Mouse (Mus musculus): ENCODE measurements around the gene Plxnb2. TPM values are rescaled to one million over a fixed set of nuclear protein-coding genes. Genes with fewer than 3 reads are reported as not detected.

Gene Plxnb2
- total RNA-seq, 2 experiments from 2014 or later = 100 TPM

DNA sequence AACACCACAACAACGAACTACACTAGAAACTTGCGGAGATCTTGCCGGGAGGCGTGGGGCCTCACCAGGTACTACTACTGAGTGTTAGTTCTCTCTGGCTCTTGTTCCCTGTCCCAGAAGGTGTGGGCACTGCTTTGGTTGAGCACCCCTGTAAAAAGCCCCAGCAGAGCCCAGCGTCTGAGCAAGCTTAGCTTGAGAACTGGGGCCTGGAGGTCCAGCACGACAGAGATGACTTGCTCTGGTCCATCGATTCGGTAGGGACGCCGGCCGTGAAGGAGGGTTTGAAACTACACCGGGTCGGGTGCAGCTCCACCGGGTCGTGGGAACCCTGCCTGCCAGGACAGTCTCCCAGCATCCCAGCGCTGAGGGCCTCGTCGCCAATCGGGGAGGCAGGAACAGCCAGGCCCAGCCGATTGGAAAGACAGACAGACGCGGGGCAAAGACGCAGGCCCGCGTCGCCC lies 477 bp downstream of the Plxnb2 start:
- intact Hi-C loops (cut with DNase I) = no loop called here
- DNase-seq = no peak

DNA sequence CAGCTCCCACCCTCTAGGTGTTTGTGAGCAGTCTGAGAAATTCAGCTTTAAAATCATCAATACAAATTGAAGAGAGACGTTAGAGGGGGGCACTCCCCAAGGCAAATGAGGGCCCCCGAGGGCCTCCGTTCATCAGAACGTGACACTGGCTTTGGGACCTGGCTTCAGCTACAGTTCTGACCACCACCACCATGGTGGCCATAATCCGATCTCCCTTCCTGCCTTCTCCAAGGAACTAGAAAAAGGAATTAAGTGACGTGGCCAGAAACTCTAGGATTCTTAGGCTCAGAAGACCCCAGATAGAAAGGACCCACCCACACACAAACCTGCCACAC lies 991 bp downstream of the Plxnb2 start:
- no peak for DNase-seq
- intact Hi-C loops (cut with DNase I) = no loop called here

DNA sequence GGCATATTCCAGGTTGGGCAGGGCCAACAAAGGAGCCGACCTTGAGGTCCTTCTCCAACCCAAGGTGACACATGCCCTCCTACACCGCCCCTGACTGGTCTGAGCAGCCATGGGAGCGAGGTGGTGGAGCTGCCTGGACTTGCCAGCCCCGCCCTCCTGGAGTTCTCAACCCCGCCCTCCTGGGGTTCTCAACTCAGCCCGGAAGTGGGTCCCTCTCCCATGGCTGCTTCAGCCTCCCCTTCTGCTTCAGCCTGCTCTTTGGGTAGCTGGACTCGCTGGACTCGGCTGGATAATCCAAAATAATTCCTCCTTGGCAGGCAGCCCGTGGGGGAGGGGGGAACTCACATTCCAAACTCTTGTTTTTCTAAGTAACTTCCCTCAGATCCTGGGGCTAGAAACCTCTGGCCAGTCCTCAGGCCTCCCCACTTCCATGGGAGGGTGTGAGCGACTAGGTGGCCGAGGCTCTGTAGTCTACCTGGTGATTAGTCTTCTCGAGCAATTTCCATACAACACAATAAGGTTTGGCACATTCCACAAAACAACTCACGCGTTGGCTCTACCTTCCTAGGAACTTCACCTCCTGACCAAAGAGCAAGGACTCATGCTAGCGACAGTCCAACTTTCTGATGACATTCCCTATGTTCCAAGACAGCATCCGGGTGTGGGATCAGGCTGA lies 1.5 kb downstream of the Plxnb2 start:
- DNase-seq = peak; percentile 78
- intact Hi-C loops (cut with DNase I) = no loop called here

DNA sequence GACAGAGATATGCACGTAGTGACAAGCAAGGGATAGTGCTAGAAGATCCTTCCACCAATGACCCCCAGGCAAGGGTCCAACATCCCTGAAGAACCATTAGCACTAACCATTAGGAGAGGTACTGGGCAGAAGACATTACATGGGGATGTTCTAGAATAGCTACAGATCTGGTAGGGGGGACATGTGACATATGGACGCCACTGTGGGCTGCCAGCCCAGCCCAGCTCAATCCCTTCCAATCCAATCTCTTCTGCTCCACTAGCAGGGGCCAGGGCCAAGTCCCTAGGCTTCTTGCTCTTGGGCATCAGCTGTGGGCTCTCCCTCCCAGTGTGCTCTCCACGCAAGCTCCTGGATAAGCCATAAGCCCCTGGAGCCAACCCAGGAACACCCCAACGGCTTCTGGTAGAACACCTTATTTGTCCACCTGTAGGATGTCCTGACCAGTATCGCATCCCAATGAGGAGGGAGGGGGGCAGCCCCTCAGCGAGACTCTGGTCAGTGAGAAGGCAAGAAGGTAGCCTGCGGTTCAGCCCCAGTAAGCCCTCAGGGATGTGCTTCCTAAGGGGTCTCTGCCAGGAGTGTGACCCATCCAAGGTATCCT lies 2.2 kb downstream of the Plxnb2 start:
- intact Hi-C loops (cut with DNase I) = no loop called here
- peak; percentile 89 for DNase-seq

DNA sequence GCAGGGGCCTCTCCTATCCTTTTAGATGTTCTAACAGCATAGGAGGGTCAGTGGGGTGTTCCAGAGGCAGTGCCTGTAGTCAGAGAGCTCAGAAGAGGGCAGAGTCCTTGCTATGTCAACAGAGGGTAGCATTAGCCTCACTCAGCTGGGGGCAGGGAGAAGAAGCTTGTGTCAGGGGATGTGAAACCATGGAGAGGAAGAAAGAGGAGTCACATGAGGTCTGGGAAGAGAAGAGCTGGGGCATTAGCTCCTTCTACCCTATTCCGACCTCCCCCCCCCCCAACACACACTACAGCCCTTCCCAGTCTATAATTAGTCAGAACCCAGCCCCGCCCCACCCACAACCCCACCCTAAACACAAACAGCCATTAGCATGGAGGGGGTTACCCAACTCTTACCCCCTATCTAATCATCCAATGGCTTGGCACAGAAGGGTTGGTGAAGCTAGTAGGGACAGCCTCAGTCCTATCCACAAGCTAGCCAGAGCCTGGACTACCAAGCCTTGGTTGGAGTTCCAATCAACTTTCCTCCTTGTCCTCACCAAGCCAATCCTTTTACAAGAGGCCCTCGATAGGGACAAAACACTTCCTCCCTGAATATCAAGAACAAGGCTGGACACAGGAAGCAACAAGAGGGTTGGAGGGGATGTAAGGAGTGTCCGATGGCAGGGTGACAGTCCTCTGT lies 2.9 kb downstream of the Plxnb2 start:
- intact Hi-C loops (cut with DNase I) = no loop called here
- no peak for DNase-seq

DNA sequence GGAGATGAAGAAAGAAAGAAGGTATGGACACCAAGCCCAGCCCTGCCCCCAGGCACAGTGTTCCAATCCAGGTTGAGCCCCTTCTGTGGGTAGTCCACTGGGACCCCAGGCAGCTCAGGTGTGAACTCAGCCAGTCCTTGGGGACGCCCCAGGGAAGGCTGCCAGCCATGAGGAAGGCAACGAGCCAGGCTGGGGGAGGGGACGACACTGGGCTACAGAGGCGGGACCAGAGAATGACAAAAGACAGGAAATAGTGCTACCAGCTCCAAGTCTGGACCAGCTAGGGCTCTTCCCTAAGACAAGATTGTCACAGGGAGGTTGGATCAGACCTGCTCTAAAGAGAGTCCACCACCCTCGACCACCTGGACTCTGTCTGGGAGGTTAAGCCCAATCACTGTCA lies 3.5 kb downstream of the Plxnb2 start:
- DNase-seq = peak; percentile 77
- intact Hi-C loops (cut with DNase I) = no loop called here

DNA sequence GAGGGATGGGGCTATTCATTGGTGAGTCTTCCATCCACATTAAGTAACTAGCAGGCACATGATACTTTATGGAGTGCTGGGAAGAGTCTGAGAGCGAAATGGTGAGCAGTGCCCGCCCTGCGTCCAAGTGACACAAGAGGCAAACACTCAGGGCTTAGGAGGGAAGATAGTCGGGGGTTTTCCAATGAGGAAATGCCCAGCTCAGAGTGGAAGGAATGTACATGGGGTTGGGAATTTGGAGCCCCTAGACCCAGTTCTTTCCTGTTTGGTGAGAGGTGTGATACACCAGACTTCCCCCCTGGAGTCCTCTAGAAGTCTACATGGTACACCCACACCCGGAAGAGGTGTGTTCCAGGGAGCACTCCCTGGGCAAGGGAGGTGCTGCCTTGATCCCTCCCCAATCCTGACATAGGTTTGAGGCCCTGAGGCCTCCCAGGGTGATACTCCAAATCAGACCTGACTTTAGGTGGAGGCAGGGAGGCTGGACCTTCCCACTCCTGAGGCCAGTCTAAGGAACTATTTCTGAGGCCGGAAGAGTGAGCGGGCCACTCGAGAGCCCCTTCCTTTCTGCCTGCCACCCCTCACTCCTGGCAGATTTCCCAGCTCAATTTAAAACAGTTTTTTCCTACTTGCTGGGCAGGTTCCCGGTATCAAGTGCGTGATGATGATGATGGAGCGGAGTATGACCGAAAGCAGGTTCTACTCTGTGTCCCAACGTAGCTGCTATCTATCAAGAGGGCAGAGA lies 5.0 kb downstream of the Plxnb2 start:
- DNase-seq = peak; percentile 6
- intact Hi-C loops (cut with DNase I) = no loop called here

DNA sequence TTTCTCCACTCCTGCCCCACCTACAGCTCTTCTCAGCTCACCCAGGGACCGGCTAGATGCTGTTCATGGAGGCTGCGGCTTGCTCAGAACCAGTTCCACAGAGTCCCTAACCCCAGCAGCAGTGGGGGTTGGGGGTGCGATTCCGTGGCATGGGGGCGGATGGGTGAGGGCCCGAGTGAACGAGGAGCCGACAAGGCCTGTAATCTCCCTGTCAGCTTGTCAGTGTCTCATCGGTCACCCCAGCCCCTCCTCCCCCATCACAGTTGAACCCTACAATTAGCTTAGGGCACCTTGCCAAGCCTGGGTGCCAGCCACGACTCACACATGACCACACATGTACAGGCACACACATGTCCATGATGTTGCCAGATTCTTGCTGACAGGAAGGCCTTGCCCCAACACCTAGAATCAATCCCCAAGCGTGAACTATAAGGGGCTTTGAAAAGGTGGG lies 5.7 kb downstream of the Plxnb2 start:
- peak; percentile 65 for DNase-seq
- intact Hi-C loops (cut with DNase I) = no loop called here

DNA sequence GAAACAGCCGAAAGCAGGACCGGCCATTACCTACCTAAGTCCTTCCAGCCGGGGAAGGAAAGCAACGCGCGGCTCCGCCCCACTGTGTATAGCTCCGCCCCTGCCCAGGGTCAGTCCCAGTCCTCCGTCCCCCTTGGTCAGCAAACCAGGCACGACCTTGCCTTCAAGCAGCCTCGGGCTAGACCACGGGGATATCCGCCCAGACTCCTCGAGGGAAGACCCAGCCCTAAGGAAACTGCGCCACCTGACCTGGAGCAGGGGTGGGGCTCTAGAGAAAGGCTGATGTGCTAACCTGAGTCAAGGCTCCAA lies 6.7 kb downstream of the Plxnb2 start:
- DNase-seq = peak; percentile 54
- intact Hi-C loops (cut with DNase I) = no loop called here

DNA sequence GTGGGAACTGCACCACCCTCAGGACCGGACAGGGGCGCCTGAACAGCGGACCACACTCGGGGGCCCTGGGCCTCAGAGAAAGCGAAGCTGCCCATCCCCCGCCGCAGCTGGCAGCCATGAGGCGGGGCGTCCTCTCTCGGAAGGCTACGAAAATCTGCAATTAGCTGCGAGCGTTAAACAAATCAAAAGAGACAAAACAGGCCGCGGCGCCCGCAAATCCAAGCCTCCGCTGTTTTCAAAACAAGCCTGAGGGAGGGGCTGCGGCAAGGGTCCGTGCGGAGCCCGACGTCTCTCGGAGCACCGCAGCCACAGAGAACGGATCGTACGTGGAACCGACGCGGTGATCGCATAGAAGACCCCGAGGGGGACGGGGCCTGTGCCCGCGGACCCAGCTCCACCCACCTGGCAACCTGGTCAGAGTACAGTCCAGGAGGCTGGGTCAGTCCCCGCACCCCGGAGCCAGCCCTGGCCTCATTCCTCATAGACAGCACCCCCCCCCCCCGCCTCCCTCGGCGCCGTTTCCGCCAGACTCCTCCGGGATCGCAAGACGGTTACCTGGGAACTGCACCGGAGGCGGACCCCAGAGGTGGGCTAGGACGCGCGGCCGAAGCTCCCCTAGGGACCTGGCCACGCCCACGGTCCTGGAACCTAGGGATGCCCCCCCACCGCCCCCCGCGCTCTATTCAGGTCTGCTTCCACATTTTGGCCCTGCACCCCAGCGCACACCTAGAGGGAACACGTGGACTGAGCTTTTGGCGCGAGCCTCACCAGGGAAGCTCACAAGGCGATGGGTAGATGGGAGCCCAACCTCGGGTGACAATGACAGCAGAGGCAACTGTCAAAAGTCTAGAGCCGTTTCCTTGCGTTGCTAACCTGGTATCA lies 7.3 kb downstream of the Plxnb2 start:
- peak; percentile 59 for DNase-seq
- intact Hi-C loops (cut with DNase I) = no loop called here

DNA sequence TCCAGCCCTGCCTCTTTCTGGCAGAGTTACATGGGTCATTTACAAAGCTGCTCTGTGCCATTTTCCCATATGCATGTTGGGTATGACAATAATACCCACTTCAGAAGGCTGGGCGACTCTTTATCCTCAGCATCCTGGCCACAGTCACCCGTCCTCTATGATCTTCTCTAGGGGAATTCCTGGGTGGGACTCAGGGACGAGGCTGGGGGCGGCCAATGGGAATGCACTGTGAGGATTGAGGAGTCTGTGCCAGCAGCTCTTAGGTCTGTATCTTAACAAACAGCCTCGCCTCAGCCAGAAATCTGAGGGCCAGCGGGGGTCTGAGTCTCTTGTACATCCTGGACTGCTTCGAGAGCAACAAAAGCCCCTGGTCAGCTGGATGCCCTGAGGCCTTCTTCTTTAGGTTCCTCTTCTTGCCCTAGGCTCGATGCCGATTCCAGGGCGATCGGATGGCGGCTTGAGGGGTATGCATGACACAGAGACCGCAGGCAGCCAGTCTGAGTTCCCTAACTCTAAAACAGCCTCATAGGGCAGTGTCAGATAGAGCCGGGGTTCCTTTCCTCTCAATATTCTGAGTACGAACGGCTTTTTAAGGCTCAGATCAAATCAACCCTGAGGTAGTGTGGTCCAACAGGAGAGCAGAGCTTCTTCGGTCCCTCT lies 8.2 kb downstream of the Plxnb2 start:
- peak; percentile 20 for DNase-seq
- intact Hi-C loops (cut with DNase I) = no loop called here

DNA sequence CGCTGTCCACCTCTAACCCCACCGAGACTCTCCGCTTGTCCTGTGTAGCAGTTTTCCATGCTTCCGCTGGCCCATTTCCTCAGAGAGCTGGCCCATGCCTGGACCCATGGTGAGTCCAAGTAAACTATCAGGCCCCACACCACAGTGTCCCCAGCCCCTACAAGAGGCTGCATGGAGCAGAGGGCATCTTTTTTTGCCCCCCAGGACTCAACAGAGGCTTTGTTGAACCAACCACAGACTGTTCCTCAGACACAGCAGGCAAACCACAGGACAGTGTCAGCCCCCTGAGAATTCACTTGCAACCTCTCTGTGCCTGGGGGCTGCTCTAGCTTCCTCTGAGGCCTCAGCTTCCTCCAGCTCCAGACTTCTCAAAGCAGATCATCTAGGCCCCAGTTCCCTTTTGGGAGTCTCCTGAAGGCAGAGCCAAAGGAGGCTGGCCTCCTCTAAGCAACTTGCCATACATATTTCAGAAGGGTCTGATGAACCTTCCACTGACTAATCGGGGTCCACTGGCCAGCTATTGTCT lies 9.0 kb downstream of the Plxnb2 start:
- no peak for DNase-seq
- intact Hi-C loops (cut with DNase I) = no loop called here

DNA sequence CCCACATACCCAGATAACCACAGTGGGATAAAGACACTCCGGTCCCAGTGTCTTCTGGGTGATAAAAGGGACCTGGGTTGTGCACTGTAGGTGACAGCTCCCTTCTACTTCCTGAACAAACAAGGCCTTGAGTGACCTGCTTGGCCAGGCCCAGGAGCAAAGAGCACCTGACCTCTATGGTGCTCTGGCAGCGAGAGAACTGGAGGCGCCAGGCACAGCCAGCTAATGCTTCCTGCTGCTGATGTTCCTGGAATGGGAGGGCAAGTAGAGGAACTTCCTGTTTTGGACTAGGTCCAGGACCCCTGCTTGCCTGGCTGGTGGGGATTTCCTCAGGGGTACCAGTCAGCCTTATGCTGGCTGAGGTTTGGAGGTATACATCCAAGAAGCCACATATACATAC lies 10.5 kb downstream of the Plxnb2 start:
- intact Hi-C loops (cut with DNase I) = no loop called here
- DNase-seq = peak; percentile 24

DNA sequence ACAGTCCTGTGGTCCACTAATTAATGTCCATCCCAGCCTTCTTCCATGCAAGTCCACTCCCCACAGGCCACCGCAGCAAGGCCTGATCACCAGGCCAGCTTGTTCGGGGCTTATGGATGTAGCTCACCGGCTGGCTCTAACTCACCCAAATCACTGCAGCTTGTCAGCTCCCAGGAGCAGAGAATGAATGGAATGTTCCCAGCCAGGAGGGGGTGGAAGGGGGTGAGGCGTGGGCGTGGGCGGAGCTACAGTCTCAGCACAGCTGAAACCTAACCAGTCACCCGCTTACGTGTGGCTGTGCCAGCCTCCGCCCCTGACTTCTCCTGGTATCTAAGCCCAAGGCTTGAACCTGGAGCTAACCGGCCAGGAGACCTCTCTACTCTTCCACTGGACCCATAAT lies 11.2 kb downstream of the Plxnb2 start:
- intact Hi-C loops (cut with DNase I) = no loop called here
- DNase-seq = peak; percentile 67

DNA sequence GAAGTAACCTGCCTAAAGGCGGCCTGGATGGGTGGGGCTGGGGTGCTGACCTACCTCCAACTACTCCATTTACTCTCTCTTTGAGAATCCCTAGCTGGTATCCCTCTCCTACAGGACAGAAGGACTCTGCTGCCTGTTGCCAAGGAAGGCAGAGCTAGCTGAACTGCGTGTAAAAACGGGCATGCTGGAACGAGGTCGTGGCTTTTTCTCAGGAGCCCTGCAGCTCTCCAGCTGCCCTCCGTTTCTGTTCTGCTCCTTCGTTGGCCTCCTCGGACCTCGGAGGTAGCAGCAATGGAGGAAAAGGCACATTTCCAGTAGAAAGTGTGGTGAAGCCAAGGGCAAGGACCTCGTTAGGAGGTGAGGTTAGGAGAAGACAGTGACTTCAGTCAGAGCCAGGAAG lies 11.7 kb downstream of the Plxnb2 start:
- DNase-seq = peak; percentile 3
- intact Hi-C loops (cut with DNase I) = no loop called here

DNA sequence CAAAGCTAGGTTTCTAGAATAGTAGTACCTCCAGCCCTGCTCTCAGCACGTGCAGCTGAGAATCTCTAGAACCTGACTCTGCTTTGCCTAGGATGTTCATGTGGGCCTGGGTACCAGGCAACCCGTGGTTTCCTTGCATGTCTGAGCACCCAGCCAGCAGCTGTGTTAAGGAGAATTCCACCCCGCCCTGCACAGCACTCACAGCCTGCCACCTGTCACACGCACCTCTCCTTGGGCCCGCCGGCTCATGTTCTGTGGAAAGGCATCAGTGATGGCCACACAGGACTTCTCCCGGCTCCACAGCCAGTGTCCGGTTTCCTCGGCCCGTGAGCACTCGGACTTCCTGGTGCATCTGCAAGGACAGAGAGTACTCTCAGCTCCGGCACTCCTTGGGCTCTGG lies 15.1 kb downstream of the Plxnb2 start:
- intact Hi-C loops (cut with DNase I) = no loop called here
- DNase-seq = no peak

DNA sequence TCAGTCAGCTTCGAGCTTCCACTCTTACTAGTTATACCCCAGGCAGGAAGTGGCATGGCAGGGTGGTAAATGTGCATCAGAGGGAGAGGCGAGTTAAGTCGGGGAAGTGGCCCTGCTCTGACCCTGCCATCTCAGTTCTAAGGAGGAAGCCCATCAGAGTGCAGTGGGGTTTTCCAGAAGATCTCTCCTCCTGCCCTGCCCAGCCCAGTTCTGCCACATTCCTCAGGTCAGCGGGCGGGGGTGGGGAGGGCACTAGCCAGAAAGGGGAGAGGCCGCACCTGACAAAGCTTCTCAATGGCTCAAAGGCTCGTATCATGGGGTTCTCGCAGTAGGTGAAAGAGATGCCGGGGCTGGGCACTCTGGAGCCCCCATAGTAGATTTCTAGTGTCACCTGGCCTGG lies 19.2 kb downstream of the Plxnb2 start:
- intact Hi-C loops (cut with DNase I) = no loop called here
- DNase-seq = no peak

DNA sequence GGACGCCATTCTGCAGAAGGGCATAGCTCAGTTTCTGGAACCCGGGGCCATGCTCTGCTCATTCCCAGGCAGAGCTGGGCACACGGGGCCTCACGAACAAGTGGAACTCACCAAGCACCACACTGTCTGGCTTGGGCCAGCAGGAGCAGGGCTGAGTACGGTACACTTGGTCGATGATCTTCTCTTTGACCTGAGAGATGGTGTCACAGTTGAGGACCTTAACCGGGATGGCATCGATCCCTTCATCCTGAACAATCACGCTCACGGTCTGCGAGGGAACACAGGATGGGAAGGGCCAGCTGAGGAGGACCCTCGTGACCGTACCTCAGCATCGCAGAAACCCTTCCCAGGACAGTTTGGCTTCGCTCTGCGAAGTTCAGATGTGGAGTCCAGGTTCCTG lies 22.1 kb downstream of the Plxnb2 start:
- DNase-seq = no peak
- intact Hi-C loops (cut with DNase I) = no loop called here

DNA sequence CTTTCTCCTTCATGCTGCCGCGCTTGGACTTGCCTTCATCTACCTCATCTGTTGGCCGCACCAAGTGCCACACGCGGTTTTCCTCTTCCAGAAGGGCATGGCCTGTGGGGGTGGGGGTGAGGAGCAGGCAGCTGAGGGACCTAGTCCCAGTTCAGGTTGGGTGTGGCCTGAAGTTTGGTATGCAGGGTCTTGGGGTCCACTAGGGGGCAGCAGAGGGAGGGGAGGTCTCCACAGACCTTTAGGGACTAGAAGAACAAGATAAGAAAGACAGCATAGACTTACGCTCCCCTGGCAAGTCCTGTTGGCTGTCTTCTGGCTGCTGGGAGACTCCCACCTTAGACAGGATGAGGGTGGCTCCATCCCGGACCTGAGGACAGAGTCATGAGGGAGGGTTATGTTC lies 22.6 kb downstream of the Plxnb2 start:
- peak; percentile 82 for DNase-seq
- intact Hi-C loops (cut with DNase I) = no loop called here

DNA sequence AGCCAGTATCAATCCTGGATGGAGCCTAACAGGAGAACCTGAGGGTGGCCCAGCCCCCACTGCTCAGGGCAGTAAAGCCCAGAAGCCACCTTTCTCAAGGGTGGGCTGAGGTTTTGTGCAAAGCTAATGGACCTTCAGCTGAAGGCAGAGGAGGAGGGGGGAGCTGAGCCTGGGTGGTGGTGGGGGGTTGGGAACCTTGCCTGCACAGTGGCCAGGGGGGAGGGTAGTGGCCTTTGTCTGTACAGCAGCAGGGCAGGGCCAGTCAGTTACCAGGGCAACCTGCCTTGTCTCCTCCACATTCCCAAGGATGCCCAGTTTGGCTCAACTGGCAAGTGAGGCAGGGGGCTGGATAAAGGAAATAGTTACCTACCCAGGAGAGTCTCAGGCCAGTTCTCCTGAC lies 28.3 kb downstream of the Plxnb2 start:
- intact Hi-C loops (cut with DNase I) = no loop called here
- no peak for DNase-seq

Measured in left cerebral cortex, postnatal 4 days (tissue).